Mouse (Mus musculus) MN1 (cell line): ENCODE measurements around the gene Efcab14.

Experiments
- DNase-seq: peaks from one replicate; pipeline ENCODE4 v3.0.0-alpha.2; 2016; ENCODE audit warnings: low spot score

The Efcab14 gene

DNA sequence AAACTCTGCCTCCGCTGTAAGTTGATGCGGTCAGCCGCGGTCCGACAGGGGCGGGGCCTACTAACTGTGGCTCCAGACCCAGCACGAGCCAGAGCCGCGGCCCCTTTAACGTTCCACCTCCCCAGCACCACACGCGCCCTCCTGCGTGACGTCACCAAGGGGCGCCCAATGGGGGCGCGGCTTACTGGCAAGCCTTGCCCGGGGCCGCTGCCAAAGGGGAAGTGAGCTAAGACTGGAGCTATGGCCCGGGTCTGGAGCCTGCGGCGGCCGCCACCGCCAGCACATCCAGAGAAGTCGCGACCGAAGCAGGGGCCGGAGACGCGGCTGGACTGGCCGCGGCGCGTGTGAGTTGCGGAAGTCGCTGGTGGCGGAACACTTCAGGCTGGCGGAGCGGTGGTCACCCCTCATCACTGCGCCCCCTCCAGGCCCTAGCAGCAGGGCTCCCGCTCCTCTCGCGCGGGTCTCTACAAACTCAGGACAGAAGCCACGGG lies at the start of gene Efcab14:
Gene Efcab14, plus strand, starts transcription at position 194 of the 491 bp plus-strand sequence.
- peak; percentile 94 for DNase-seq

GRCm38 (mm10) chr4:115701468-115701867 lies 36.1 kb upstream of the Efcab14 start:
- no peak for DNase-seq

DNA sequence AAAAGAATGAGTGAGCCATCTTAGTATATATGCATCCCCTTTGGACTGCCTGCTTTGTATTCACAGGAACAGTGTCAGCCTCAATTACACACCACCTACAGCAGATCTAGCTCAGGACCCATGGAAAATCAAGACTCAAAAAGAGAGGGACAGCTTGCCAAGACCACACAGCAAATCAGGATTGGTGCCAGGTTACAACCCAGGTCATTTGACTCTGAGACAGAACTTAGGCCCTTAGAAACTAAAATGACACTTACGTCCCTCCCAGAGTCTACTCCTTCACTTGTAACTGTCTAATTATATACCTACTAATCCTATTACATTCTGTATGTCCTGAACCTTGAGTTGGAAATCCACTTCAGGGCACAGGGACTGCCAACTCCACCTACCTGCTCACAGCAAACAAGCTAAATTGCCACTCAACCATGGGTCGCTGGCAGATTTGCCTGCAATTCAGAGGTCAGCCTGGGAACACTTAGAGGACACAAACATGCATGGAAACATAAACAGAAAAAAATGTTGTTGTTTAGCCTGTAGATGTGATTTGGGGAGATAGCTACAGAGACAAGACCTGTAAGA lies 33.5 kb upstream of the Efcab14 start:
- no peak for DNase-seq

DNA sequence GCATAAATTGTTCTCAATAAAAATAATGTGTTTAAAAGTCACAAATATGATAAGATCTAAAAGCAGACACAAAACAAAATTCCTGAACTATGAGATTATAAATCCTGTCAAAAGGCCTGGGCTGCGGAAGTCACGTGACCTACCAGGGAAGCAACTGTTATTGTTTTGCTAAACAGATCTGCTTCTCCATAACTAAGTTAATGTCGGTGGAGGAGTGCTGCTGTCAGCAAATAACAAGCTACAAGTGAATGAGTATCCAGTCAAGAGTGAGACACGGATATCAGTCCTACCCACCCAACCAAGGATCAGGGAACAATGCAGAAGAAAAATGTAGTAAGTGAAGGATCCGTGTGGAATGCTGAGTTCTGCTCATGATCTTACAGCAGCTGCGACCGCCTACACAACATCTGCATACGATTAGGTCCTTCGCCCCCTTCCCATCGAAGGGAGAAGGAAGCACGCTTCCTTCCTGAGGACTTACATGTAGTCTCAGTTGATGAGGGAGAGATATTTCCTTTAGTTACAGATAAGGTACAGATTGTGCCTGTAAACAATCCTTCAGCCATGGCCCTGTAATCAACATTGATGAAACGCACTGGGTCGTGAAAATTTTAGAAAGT lies 28.5 kb upstream of the Efcab14 start:
- no peak for DNase-seq

GRCm38 (mm10) chr4:115709792-115710418 lies 27.6 kb upstream of the Efcab14 start:
- DNase-seq = peak; percentile 30

DNA sequence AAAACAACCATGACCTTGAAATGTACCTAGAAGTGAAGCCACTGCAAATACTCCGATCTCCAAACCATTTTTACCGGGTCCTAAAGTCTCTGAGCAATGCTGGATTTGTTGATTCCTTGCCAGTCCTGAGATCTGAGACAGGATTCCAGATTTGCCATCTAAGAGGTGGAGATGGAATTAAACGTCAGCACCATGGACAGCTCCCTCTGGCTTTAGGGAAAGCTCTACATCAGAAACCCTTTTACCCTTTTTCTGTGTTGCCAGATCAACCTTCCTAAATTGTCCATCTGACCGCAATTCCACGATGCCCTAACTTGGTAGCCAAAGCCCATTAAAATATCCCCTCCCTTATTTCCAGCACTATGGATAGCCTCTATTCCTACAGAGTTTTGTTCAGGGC lies 8.8 kb upstream of the Efcab14 start:
- no peak for DNase-seq

DNA sequence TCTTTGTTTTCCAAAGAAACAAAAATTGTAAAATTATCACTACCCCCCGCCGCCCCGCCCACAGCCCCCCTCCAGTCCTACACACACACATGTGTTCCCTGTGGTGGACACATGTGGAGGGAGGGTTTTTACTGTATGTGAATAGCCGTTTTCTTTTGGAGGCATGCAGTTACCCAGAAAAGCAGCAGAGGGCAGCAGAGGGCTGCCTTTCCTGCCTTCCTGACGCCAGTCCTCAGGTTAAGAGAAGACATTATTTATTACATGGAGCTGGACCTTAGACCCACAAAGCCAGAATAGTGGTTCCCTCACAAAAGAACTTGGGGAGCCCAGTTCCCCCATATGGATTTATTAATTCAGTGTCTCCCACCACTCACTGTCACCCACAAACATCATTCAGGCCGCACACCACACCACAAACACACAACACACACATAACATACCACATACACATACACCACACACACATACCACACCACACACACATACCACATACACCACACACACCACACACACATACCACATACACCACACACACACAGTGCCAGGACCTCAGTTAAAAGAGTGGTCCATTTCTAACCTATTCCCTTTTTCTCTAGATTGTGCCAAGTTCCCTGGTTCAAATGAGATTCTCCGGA lies 5.8 kb upstream of the Efcab14 start:
- DNase-seq = peak; percentile 59

DNA sequence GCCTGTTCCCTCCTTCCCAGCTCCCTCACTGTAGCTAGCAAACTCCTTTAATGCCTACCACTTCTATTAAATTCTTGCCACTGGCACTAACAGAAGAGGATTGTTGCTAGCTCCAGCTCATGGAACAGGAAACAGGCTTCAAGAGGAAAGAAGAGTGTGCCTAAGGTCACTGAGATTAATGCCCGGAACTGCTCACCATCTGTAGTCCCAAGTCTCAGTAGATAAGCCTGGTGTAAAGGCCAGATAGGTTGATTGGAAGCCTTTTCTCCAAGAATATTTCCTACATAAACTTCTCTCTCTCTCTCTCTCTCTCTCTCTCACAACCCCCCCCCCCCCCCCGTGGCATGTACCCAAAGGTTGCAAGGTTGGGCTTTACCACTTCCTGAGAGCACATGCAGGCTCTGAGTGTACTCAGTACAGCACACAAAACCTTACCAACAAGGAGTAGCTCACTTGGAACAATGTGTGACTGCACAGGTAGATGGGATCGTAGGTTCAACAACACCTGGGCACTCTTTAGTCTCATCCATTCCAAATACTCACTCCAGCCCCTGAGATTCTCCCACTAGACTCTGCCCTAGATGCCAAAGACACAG lies 5.2 kb upstream of the Efcab14 start:
- DNase-seq = no peak

GRCm38 (mm10) chr4:115733746-115734145 lies 3.8 kb upstream of the Efcab14 start:
- no peak for DNase-seq

- no peak for DNase-seq
Observed at GRCm38 (mm10) chr4:115734867-115735266, 2.7 kb upstream of the Efcab14 start.

DNA sequence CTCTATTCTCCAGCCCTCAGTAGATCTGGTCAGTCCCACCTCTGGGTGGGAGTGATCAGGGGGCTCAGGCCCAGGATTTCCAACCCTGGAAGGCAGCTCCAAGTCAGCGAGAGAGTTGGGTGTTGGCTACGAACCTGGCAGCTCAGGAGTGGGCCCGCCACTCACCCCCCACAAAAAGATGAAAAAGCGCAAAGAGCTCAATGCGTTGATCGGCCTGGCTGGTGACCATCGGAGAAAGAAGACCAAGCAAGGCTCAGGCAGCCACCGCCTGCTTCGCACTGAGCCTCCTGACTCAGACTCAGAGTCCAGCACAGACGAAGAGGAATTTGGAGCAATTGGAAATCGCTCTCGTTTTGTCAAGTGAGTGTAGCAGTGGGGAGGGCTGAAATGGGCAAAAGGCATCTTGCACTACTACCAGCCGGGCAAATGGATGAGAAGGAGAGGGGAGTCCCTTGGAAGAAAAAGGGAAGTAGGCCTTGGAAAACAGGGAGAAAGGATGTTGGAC lies 989 bp downstream of the Efcab14 start:
- DNase-seq = no peak

GRCm38 (mm10) chr4:115742658-115743057 lies 5.1 kb downstream of the Efcab14 start:
- DNase-seq = no peak

DNA sequence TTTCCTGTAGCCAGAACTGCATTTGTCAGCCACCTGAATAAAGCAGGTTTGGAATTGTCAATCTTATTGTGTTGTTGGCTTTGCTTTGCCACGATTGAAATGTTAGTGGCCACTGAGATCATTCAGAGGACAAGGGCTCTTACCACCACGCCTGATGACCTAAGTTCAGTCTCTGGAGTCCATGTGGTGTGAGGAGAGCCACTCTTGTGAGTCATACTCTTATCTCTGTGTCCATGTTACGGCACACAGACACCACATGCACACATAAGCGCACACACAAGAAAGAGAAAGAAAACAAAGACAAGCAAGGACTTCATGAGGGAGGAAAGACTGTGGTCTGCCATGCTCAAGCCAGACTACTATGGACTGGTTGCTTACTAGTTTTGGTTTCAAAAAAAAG lies 5.6 kb downstream of the Efcab14 start:
- DNase-seq = peak; percentile 40

DNA sequence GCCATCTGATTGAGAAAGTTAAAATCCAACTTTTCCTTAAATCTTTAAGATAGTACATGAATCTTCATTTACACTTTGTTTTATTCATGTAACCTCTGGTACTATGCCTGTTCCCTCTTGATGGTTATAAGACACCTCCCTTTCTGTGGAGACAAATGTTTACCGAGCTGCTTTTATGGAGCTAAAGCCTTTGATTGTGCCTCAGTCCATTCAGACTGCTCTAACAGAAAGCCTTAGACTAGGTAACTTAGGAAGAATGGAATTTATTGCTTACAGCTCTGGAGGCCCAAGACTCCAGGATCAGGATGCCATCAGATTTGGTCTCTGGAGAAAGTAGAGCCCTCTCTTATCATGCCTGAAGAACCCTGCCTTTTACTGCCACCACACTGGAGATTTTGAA lies 10.6 kb downstream of the Efcab14 start:
- DNase-seq = no peak

- DNase-seq = no peak
Observed at GRCm38 (mm10) chr4:115749336-115749735, 11.8 kb downstream of the Efcab14 start.

DNA sequence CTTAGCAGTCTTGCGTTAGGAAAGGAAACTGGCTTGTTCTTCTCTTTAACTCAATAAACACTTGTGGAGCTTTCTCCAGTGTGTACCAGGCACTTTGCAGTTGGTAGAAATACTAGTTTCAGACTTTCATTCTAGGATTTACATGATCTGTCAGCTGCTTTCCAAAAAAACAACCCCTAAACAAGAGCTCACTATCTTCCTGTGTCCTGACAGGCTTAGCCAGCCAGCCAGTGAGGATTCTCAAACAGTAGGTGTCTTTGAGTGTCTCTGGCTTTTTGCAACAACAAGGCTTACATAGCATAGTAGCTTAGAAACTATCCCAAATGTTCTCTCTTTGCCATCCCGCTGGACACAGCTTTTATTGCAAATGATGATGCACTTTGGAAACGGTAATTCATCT lies 16.6 kb downstream of the Efcab14 start:
- DNase-seq = no peak

DNA sequence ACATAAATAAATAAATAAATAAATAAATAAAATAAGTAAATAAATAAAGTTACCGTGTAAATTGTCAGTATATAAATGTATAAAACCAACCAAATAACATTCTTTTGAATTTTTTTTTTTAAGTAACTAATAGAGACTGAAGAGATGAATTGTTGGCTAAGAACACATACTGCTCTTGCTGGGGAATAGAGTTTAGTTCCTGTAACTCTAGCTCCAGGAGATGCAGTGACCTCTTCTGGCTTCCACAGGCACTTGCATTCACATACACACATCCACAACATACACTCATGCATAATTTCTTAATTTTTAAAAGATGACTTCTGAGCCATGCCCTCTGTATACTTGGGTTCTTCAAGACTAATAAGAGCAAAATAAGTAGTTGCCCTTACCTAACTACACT lies 17.3 kb downstream of the Efcab14 start:
- no peak for DNase-seq

- no peak for DNase-seq
Observed at GRCm38 (mm10) chr4:115761206-115761605, 23.7 kb downstream of the Efcab14 start.

GRCm38 (mm10) chr4:115764581-115764980 lies 27.0 kb downstream of the Efcab14 start:
- no peak for DNase-seq

DNA sequence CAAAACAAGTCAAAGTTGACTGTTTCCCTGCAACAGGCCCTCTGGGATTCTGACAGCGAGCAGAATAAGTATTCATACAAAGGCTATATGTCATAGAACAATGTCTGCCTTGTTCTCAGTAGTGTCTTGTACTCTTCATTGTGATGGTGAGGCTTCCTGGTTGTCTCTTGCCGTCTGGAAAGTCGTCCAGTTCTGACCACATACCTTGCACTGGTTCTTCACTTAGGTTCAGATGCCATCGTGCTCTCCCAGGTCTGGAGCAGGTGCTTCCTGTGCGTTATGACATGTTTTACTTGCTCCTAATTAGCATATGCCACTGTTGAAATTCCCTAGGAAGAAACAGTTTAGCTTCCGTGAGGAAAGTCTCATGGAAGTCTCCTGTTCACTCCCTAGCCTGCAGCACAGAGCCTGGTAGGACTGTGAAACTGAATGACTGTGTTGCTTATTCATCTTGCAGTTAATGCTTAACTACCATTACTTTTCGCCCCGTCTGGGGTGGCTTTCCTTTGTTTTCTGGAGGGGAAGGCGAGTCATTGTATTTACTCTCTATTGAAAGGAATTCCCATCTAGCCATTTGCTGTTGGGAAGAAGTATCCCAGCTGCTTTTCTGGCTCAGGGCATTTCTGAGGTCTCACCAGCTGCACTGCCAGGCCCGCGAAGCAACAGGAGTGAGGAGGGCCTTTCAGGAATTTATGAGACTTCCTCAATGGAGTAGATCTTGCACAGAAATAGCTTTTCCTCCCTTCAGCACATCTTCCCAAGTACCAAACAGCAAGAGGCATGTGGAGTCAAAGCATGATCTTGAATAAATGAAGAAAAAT lies 30.3 kb downstream of the Efcab14 start:
- no peak for DNase-seq

DNA sequence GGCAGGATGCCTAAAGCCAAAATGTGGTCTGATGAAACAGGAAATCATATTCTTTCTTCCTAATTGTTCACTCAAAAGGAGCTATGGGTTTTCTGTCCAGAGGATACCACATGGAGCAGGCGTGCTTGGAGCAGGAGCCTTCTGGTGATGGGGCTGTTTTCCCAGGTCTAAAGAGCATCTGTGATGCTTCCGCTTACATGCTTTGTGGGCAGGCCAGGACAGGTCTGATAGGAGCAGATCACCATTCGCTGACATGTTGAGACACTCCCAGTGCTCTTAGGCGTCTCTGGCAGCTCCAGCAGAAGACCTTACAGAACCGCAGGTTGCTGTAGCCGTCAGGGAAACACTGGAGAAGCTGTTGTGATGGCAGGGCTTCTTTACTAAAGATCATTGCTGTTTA lies 37.5 kb downstream of the Efcab14 start:
- DNase-seq = no peak

GRCm38 (mm10) chr4:115777627-115778026 lies 40.1 kb downstream of the Efcab14 start:
- DNase-seq = no peak
